Mouse (Mus musculus): ENCODE measurements around the gene Pten. TPM values are rescaled to one million over a fixed set of nuclear protein-coding genes. Genes with fewer than 3 reads are reported as not detected.
A peak's percentile ranks its signal among the peaks of the same experiment; 100 is the strongest.

Pten gene
- total and polyA plus RNA-seq, 3 experiments = 24.1 to 41.5 (median 36.8) TPM

DNA sequence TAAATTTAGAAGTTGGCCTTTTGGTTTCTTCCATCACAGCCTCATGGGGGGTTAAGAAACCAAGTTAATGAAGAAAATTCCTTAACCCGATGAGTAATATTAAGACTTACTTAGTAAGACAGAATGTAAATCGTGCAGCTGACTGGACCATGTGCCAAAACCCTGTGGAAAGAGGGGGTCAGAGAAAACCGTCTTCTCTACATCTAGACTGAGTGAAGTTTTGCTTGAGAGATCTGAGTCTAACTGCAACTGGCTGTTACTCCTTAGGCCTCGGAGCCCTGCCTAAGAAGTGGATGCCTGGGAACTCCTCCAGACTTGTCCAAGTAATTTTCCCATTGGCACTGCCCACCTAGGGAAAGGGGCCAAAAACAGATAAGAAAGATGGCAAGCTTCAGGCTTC lies 74.0 kb downstream of the Pten start:
- no peaks in the 10 kb centered on the region for H3K9me3 ChIP-seq (replicated peaks; ENCODE audit: low read length)
- no peaks in the 10 kb centered on the region for H3K36me3 ChIP-seq (replicated peaks in 1 of 2; ENCODE audit: control insufficient read depth in 1 of 2, insufficient read depth in 1 of 2, low read length in 1 of 2)
- H3K4me2 ChIP-seq (ENCODE audit: insufficient read depth, low read depth, poor library complexity, severe bottlenecking) = no peak overlapping the region
- no peaks in the 10 kb centered on the region for H3K27me3 ChIP-seq (replicated peaks)
- DNase-seq (ENCODE audit: extremely low read depth) = peak; percentile 19
- no peak overlapping the region for H3K9ac ChIP-seq (ENCODE audit: insufficient read depth, low read depth)
- TF ChIP-seq CHD1 (IDR thresholded peaks at IDR 0.05; ENCODE audit: low read depth, low read length) = no peak
- 0 out of 2 replicates have a peak, but pooled peaks have one; percentile 13 for TF ChIP-seq IRF4 (IDR thresholded peaks at IDR 0.05; ENCODE audit: low read depth, low read length)
- peak; percentile 48 for TF ChIP-seq ETS1 (conservative IDR thresholded peaks at IDR 0.05; ENCODE audit: low read depth, low read length)
- 0 out of 2 replicates have a peak, but pooled peaks have one; percentile 15 for TF ChIP-seq MAX (IDR thresholded peaks at IDR 0.05; ENCODE audit: low read length)
- TF ChIP-seq ZMIZ1 (IDR thresholded peaks at IDR 0.05; ENCODE audit: low read depth, low read length) = no peak
- peak; percentile 36; the same call in 1 of the 2 replicates for TF ChIP-seq BHLHE40 (IDR thresholded peaks at IDR 0.05; ENCODE audit: low read depth, low read length)
- no peak for TF ChIP-seq CHD2 (IDR thresholded peaks at IDR 0.05; ENCODE audit: low read length)
- TF ChIP-seq TBP (conservative IDR thresholded peaks at IDR 0.05; ENCODE audit: low read depth, low read length) = no peak
- dilution Hi-C loops (cut with MboI; ENCODE audit: extremely low pct_ligation_motif_present, extremely low pct_unique_long_range_greater_than_20kb, low sequenced_read_pairs) (no loop called here), in situ Hi-C loops (cut with MboI; ENCODE audit: low pct_ligation_motif_present, low pct_unique_long_range_greater_than_20kb, low sequenced_read_pairs) (no loop called here)
- peaks cover 7 to 20% of the 10 kb centered on the region in 2 experiments; a peak in 3 of 4 replicates for H3K4me1 ChIP-seq (ENCODE audit: control insufficient read depth in 1 of 2, insufficient read depth in 2 of 2)
- no peak overlapping the region for H3K27ac ChIP-seq (ENCODE audit: insufficient read depth, low read depth)
- no peaks in the 10 kb centered on the region for H3K79me2 ChIP-seq (replicated peaks; ENCODE audit: control insufficient read depth, extremely low read depth, insufficient read depth, poor library complexity, severe bottlenecking)
- H3K4me3 ChIP-seq (replicated peaks in 1 of 3; ENCODE audit: low read depth in 2 of 3, low read length in 2 of 3, poor library complexity in 1 of 3) = no peak overlapping the region

DNA sequence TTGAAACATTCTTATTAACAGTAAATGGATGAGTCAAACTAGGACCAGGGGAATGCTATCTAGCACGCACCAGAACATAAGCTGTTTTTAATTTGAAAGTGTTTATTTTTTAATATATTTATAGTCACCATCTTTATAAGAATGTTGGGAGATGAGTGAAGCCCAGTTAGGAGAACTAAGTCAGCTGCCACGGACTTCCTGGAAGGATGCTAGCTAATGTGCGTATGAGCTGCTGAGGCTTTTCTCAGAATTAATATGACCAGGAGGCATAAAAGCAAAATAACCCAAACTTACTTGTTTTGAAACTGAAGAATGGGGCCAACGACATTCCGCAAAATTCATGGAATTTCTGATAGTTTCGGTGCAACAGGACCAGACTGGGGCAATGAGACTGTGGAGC lies 83.2 kb downstream of the Pten start:
- H3K4me2 ChIP-seq (ENCODE audit: insufficient read depth, low read depth, poor library complexity, severe bottlenecking) = no peak overlapping the region

DNA sequence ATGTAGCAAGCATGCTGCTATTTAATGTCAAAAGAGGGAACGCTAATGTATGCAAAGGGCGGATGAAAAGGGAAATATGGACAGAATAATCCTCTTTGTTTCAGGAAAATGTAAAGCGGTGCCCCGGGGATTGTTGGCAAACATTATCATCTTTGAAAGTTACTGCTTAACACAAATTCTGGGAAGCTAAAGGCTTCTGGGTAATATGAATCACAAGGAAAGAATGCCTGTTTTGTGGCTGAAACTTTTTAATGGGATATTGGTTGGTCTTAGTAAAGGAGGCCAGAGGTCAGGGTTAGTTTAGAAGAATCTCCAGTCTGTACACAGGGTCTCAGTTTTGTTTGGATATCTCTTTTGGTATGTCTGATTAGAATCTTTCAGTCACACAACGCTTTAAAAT lies 87.2 kb downstream of the Pten start:
- DNase-seq (ENCODE audit: extremely low read depth) = no peak
- no peaks in the 10 kb centered on the region for H3K79me2 ChIP-seq (replicated peaks; ENCODE audit: control insufficient read depth, extremely low read depth, insufficient read depth, poor library complexity, severe bottlenecking)
- TF ChIP-seq ELF1 (IDR thresholded peaks at IDR 0.05; ENCODE audit: low read depth, low read length) = no peak
- no peak for TF ChIP-seq RCOR1 (conservative IDR thresholded peaks at IDR 0.05; ENCODE audit: low read depth, low read length)
- no peak for TF ChIP-seq E2F4 (IDR thresholded peaks at IDR 0.05; ENCODE audit: insufficient replicate concordance, low read depth, low read length)
- no peak for TF ChIP-seq MAFK (IDR thresholded peaks at IDR 0.05; ENCODE audit: insufficient replicate concordance, low read length)
- no peak for TF ChIP-seq SMC3 (IDR thresholded peaks at IDR 0.05; ENCODE audit: low read depth, low read length)
- TF ChIP-seq POLR2A (IDR thresholded peaks at IDR 0.05; ENCODE audit: low read depth, low read length) = no peak
- TF ChIP-seq CHD1 (IDR thresholded peaks at IDR 0.05; ENCODE audit: low read depth, low read length) = no peak
- no peak for TF ChIP-seq HCFC1 (IDR thresholded peaks at IDR 0.05; ENCODE audit: low read depth, low read length)
- TF ChIP-seq MAX (IDR thresholded peaks at IDR 0.05; ENCODE audit: low read length) = no peak
- TF ChIP-seq CHD2 (IDR thresholded peaks at IDR 0.05; ENCODE audit: low read length) = no peak
- dilution Hi-C loops (cut with MboI; ENCODE audit: extremely low pct_ligation_motif_present, extremely low pct_unique_long_range_greater_than_20kb, low sequenced_read_pairs) = no loop called here
- no peak overlapping the region for H3K4me3 ChIP-seq (replicated peaks in 1 of 3; ENCODE audit: low read depth in 2 of 3, low read length in 2 of 3, poor library complexity in 1 of 3)
- no peaks in the 10 kb centered on the region for H3K4me1 ChIP-seq (ENCODE audit: control insufficient read depth in 1 of 2, insufficient read depth in 2 of 2)
- H3K9ac ChIP-seq (ENCODE audit: insufficient read depth, low read depth) = no peak overlapping the region
- no peak overlapping the region for H3K4me2 ChIP-seq (ENCODE audit: insufficient read depth, low read depth, poor library complexity, severe bottlenecking)
- H3K27ac ChIP-seq (ENCODE audit: insufficient read depth, low read depth) = no peak overlapping the region
- no peaks in the 10 kb centered on the region for H3K36me3 ChIP-seq (replicated peaks in 1 of 2; ENCODE audit: control insufficient read depth in 1 of 2, insufficient read depth in 1 of 2, low read length in 1 of 2)
- in situ Hi-C loops (cut with MboI; ENCODE audit: low pct_ligation_motif_present, low pct_unique_long_range_greater_than_20kb, low sequenced_read_pairs) = no loop called here
- H3K27me3 ChIP-seq (replicated peaks) = no peaks in the 10 kb centered on the region
- H3K9me3 ChIP-seq (replicated peaks; ENCODE audit: low read length) = no peaks in the 10 kb centered on the region

More for the DNA sequence above, 83.2 kb downstream of the Pten start:
- Histone ChIP-seq H3K4me3 (replicated peaks in 1 of 3; ENCODE audit: low read depth in 2 of 3, low read length in 2 of 3, poor library complexity in 1 of 3) (no peak overlapping the region), H3K36me3 (replicated peaks in 1 of 2; ENCODE audit: control insufficient read depth in 1 of 2, insufficient read depth in 1 of 2, low read length in 1 of 2) (no peaks in the 10 kb centered on the region), H3K4me1 (ENCODE audit: control insufficient read depth in 1 of 2, insufficient read depth in 2 of 2) (no peaks in the 10 kb centered on the region), H3K79me2 (replicated peaks; ENCODE audit: control insufficient read depth, extremely low read depth, insufficient read depth, poor library complexity, severe bottlenecking) (no peaks in the 10 kb centered on the region), H3K27ac (ENCODE audit: insufficient read depth, low read depth) (no peak overlapping the region), H3K9ac (ENCODE audit: insufficient read depth, low read depth) (no peak overlapping the region), H3K27me3 (replicated peaks) (no peaks in the 10 kb centered on the region), H3K9me3 (replicated peaks; ENCODE audit: low read length) (peaks cover 4% of the 10 kb centered on the region)
- DNase-seq (ENCODE audit: extremely low read depth) = no peak
- TF ChIP-seq MAFK (IDR thresholded peaks at IDR 0.05; ENCODE audit: insufficient replicate concordance, low read length) (no peak), JUN (IDR thresholded peaks at IDR 0.05; ENCODE audit: insufficient read depth, low read depth, low read length) (no peak)
- in situ Hi-C loops (cut with MboI; ENCODE audit: low pct_ligation_motif_present, low pct_unique_long_range_greater_than_20kb, low sequenced_read_pairs) (no loop called here), dilution Hi-C loops (cut with MboI; ENCODE audit: extremely low pct_ligation_motif_present, extremely low pct_unique_long_range_greater_than_20kb, low sequenced_read_pairs) (no loop called here)
